Mouse (Mus musculus) gastrocnemius, postnatal 36 days (tissue): ENCODE measurements around the gene Atl3. TPM values are rescaled to one million over a fixed set of nuclear protein-coding genes. Genes with fewer than 3 reads are reported as not detected.

Source experiments
- DNase-seq, 2 experiments: peaks; one replicate each; pipeline ENCODE4 v3.0.0; 2022
- intact Hi-C: fragments of 180-260 bp; cut with DNase I; formaldehyde crosslinking; loops from one replicate; pipeline ENCODE4 v1.15.1; 2025
- long read RNA-seq, 2 experiments: library from polyadenylated mRNA; stranded (forward); transcript quantifications; one replicate each; pipeline ENCODE4 v2.0.0; 2021
- total RNA-seq, 2 experiments: library from RNA; stranded (reverse); gene quantifications; 2 replicates each; pipeline ENCODE4 v1.2.3; 2021

Atl3 gene
- total RNA-seq = 1 to 10 TPM; 7.3 to 8.7 TPM
- long read RNA-seq, experiment 1 = 0 reads
- long read RNA-seq, experiment 2, partial matches to known transcripts = 0 of 5 reads
- long read RNA-seq, experiment 2, other reads (novel, unspliced or antisense) = 5 of 5 reads

DNA sequence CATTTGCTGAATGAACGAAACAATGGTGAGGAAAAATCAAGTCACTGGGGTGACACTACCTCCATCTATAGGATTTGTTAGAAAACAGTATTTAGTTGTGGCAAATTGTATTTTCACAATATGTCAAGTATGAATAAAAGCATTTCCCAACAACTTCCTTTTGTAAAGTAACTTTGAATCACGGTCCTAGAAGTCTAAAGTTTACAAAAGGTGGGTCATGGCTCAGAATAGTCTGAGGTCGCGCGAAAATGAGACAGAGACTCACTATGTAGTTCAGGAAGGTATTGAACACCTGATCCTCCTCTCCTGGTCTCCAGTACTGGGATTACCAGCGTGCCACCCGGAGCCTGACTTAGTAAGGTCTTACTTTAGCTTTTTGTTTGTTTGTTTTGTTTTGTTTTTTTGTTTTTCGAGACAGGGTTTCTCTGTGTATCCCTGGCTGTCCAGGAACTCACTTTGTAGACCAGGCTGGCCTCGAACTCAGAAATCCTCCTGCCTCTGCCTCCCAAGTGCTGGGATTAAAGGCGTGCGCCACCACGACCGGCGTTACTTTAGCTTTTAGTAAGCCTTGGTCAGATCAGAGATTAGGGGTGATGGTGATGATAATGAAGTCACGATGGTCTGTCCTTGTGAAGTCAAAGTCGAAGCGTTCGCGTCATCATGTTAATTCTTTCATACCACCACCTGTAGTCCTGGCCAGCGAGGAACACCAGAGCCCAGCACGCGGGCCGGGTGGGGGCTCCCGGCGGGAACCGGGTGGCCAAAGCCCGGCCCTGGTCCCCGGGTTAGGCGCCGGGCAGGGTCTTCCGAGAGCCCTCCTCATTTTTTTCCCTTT, at the start of gene Atl3:
Gene Atl3 (plus strand): TSS at position 689 of the 835 bp plus-strand sequence.
- DNase-seq = no peak
- intact Hi-C loops = no loop called here

DNA sequence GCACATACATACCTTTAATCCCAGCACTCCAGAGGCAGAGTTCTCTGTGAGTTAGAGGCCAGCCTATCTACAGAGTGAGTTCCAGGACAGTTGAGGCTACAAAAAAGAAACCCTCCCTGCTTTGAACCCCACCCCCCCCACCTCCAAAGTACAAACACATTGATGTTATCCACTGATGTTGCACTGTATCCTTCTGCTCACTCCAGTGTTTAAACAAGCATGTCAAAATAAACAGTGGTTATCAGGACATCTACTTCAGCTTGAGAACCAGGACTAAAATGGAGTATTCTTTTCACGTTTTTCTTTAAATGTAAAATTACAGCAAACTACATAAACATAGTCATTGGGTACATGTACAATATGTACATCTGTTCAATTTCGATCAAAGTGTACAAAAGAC, 48.7 kb upstream of the Atl3 start:
- DNase-seq = no peak
- intact Hi-C loops = loop anchor here (10.0 kb wide), 1 partner anchor 150 kb away; no protein-coding TSS in a partner anchor

- intact Hi-C loops = loop anchor here (10.0 kb wide), 1 partner anchor 149 kb away; no protein-coding TSS in a partner anchor
- no peak for DNase-seq
Observed at GRCm38 (mm10) chr19:7445596-7445995, 48.2 kb upstream of the Atl3 start.

- intact Hi-C loops = no loop called here
- DNase-seq = no peak
Observed at GRCm38 (mm10) chr19:7456803-7457202, 37.0 kb upstream of the Atl3 start.

- intact Hi-C loops = no loop called here
- DNase-seq = no peak
Observed at GRCm38 (mm10) chr19:7458901-7459300, 34.9 kb upstream of the Atl3 start.

DNA sequence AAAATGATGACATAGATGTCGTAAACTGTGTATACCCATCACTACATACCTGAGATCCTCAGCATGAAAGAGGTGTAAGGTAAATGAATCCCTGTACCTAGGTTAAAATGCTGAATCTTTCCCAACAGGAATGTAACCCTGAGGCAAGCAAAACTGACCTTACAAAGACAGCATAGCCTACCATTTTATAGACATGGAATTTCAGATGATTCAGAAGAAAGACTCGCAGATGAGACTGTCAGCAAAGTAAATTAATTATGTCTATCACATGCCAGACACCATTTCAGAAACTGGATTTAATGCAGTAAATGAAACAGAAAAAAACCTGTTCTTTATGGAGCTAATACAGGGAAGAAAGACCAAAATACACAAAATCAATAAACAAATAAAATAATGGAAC, 34.5 kb upstream of the Atl3 start:
- no peak for DNase-seq
- intact Hi-C loops = no loop called here

DNA sequence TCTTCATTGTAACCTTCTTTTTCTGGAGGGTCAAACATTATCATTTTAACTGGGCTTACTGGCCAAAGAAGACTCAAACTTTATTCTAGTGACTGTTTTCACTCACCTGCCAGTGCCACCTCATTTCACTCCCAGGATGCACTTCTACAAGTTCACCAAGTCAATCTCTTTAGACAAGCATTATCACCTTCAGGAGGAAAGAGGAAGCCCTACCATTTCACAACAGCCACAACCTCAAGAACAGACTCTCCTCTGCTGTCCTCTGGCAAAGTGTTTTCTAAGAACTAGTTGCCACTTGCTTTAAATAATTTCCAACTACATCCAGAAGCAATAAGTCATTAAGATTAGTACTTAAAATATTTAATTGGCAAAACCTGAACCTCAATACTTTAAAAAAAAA, 25.9 kb upstream of the Atl3 start:
- intact Hi-C loops = no loop called here
- DNase-seq = no peak

DNA sequence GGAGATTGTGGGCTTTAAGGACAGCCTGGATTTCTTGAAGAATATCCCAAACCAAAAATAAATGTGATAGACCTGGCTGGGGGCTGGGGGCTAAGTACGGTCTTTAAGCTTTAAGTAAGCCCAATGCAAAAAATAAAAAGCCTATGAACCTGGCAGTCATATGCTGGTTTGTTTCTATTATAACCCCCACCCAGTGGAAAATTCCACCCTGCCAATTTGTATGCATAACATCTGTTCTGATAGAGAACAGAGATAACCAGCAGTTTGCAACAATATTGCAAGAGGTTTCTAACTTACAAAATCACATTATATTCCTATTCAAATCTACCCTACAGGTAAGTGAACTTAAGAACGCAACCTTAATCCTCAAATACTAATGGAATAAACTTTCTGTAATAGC, 23.2 kb upstream of the Atl3 start:
- DNase-seq = no peak
- intact Hi-C loops = no loop called here

DNA sequence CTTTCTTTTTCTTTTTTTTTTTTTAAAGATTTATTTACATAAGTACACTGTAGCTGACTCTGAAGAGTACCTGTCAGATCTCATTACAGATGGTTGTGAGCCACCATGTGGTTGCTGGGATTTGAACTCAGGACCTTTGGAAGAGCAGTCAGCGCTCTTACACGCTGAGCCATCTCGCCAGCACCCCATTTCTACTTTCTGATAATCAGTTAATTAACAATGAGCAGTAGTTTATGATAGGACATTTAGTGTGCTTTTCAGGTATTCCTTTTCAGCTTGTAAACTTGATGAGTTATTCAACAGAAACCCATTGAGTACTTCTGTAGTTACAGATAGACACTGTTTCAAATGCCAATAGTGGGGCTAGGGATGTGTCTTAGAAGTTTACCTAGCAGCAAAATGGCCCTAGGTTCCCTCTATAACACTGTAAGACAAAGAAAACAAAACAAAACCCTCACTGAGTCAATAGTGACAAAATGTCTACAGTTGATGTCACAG, 14.0 kb upstream of the Atl3 start:
- intact Hi-C loops = loop anchor here (5.0 kb wide), 1 partner anchor 37 kb away; no protein-coding TSS in a partner anchor
- no peak for DNase-seq

DNA sequence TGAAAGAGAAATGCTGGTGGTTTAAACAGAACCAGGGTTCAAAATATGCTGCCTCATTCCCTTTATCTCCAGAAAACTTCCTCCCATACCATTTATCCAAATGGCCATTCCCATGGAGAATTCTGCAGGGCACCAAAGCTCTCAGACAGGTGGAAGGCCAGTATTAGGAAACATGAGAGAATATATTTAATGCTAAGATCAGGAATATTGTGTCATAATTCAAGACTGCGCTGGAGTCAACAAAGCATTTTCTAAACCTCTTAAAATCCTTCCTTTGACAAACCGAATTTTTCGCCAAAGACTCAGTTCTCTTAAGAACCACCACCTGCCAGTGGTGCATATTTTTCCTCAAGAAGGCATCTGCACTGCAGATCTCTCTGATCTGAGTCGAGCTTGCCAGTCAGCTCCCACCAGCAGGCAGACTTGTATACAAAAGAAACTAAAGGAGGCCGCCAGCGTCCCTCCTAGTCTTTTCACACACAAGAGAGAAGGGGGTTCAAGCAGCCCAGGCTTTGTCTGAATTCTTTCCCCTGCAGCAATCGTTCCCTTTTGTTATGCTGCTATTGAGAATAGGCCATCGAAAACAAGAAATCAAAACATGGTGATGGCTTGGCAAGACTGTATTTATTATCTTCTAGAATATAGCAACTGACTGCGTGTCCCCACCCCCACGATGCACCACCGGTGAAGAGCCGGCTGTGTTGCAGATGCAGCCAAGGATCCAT, 12.1 kb upstream of the Atl3 start:
- intact Hi-C loops = loop anchor here (5.0 kb wide), 1 partner anchor 39 kb away; no protein-coding TSS in a partner anchor
- DNase-seq = no peak

- DNase-seq = no peak
- intact Hi-C loops = loop anchor here (5.0 kb wide), 1 partner anchor 40 kb away; no protein-coding TSS in a partner anchor
Observed at GRCm38 (mm10) chr19:7482266-7482598, 11.6 kb upstream of the Atl3 start.

DNA sequence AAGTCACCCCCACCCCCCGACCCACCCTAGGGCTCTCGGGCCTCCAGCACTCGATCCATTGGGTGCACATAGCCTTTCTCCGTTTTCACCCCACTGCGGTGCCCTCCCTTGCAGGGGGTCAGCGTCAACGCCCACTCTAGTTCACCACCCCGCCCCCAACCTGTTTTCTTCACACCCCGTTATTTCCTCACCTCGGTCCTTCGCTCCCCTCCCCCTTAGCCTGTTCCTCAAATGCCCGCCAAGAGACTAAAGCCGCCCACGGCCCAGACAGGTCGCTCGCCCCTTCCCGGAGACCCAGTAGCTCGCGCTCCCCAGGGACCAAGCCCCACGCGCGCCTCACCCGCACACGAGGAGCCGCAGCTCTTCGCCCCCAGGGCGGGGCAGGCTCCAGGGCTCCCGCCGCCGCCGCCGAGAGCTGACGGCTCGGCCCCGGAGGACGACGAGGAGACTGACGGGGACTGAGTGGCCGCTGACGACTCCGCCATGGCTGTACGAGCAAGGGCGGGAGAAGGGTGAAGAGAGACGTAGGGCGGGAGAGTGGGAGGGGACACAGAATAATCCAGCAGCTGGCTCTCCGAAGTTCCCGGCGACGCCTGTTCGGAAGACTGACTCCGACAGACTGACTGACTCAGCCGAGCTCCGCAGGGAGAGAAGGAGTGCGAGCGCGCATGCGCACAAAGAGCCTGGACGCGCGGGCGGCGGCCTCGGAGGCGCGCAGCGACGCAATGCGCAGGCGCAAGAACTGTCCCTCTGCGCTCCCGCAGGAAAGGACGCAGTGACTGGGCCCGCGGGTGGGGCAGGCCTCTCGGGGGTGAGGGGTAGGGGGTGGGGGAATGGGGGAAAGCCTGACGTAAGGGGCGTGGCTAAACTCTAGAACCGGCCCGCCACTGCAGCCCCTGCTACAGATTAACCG, 11.0 kb upstream of the Atl3 start, which contains the start of gene Rtn3:
Gene Rtn3 (minus strand): TSS at position 683 of the 913 bp plus-strand sequence.
- intact Hi-C loops = loop anchor here (5.0 kb wide), 1 partner anchor 41 kb away; no protein-coding TSS in a partner anchor
- peak; percentile 94 to 96 for DNase-seq

DNA sequence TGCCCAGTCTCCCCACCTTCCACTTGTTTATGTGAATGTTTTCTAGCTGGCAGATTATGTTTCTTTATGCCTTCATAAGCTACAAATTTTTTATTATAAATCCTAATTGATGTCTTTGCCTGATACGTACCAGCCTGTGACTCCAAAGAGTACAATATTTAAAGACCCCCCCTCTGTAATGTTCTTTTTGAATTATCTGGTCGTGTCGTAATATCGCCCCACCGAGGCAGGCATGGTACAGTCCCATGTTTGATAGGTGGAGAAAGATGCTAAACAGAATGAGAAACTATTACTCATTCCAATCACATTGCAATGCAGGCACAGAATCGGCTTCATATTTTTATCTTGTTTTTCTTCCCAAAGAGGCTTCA, 10.3 kb upstream of the Atl3 start:
- intact Hi-C loops = loop anchor here (5.0 kb wide), 1 partner anchor 41 kb away; no protein-coding TSS in a partner anchor
- DNase-seq = no peak

- intact Hi-C loops = loop anchor here (5.0 kb wide), 1 partner anchor 42 kb away; no protein-coding TSS in a partner anchor
Observed at GRCm38 (mm10) chr19:7484076-7484475, 9.8 kb upstream of the Atl3 start.

GRCm38 (mm10) chr19:7487680-7488079, 6.2 kb upstream of the Atl3 start:
- no peak for DNase-seq
- intact Hi-C loops = no loop called here

More at GRCm38 (mm10) chr19:7484076-7484475, 9.8 kb upstream of the Atl3 start:
- no peak for DNase-seq

- intact Hi-C loops = no loop called here
- no peak for DNase-seq
Observed at GRCm38 (mm10) chr19:7491960-7492359, 1.9 kb upstream of the Atl3 start.

DNA sequence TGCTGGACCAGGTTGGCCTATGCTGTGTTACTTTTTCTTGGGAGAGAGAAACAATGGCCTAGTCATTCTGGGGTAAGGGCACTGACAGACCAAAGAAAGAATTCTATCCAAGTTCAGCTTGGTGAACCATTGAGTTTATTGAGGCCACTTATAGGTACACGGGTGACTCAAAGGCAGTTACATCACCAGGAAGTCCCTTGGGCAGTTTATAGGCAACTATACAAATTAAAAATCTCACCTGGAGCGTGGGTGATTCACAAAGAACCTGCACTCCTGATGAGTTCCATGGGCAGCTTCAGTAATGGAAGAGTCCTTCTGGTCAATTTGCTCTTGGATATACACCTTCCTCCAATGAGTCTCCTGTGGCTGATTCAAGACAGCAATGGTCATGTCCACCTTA, 1.2 kb upstream of the Atl3 start:
- intact Hi-C loops = no loop called here

DNA sequence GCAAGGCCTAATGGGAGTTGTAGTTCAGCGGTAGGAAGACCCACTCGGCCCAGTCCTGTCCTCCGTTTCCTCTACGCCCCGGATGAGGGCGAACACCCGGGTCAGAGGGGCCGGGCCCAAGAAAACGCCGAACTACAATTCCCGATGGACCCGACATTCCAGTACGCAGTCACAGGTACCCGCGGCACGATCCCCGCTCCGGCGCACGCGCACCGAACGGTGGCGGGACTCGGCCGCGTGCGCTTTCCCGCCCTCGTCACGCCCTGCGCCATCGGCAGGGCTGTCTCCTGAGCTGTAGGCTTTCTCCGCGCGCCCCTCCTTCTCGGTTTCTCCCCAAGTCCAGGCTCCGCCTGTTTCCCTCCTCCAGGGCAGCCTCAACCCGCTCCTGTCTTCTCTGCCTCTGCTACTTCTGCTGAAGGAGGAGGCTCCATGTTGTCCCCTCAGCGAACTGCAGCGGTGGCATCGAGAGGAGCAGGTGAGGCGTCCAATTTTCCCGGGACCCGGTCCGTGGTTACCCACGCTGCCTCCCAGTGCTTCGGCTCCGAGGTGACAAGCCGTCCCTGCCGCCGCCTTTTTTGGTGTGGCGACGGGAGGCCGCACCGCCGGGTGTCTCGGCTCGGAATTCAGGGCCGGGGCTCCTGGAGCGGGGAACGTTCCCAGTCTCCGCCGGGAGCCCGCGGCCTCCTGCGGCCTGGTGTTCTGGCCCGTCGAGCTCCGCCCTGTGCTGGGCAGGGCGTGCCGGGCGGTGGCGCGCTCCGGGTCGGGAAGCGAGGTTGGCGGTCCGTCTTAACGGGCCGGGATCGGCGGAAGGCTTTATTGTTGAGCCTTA, 561 bp downstream of the Atl3 start:
- intact Hi-C loops = no loop called here

More for the DNA sequence above, 1.2 kb upstream of the Atl3 start:
- DNase-seq = no peak

More for the DNA sequence above, 561 bp downstream of the Atl3 start:
- DNase-seq = peak; percentile 90 to 93
